Mouse (Mus musculus) MEL (cell line): Measurements from ENCODE around the gene Gm20388.

Experiments used
- CTCF ChIP-seq, 3 experiments: IDR thresholded peaks in 2 of 3; conservative IDR thresholded peaks in 1 of 3; 2 replicates each; pipeline ENCODE4 v1.5.1; 2011 to 2012; ENCODE audit warnings: low read length in 3 of 3, low read depth in 2 of 3, mild to moderate bottlenecking in 2 of 3, improper control_type of control experiment in 1 of 3, inconsistent platforms in 1 of 3, mixed read lengths in 1 of 3, moderate library complexity in 1 of 3; ENCODE audit not compliant: control insufficient read depth in 1 of 3, insufficient read depth in 1 of 3, poor library complexity in 1 of 3, severe bottlenecking in 1 of 3
- ELF1 ChIP-seq: IDR thresholded peaks from 2 replicates; pipeline ENCODE4 v1.6.1; 2014; ENCODE audit warnings: low read depth, mild to moderate bottlenecking, inconsistent platforms, low read length, improper control_type of control experiment, moderate library complexity
- GATA1 ChIP-seq: IDR thresholded peaks from 2 replicates; pipeline ENCODE4 v1.6.1; 2011; ENCODE audit warnings: low read depth, low read length, improper control_type of control experiment
- MXI1 ChIP-seq: IDR thresholded peaks from 2 replicates; pipeline ENCODE4 v1.6.1; 2011; ENCODE audit warnings: mild to moderate bottlenecking, low read depth, low read length, improper control_type of control experiment
- POLR2A ChIP-seq, 2 experiments: IDR thresholded peaks; 2 replicates each; pipeline ENCODE4 v1.6.1; 2011 to 2012; ENCODE audit warnings: low read length in 2 of 2, mild to moderate bottlenecking in 2 of 2, control low read depth in 1 of 2, improper control_type of control experiment in 1 of 2, low read depth in 1 of 2, moderate library complexity in 1 of 2; ENCODE audit not compliant: control insufficient read depth in 1 of 2, insufficient read depth in 1 of 2, poor library complexity in 1 of 2
- POLR2AphosphoS2 ChIP-seq: IDR thresholded peaks from 2 replicates; pipeline ENCODE4 v1.6.1; 2011; ENCODE audit warnings: low read length, improper control_type of control experiment
- TAL1 ChIP-seq: IDR thresholded peaks from 2 replicates; pipeline ENCODE4 v1.6.1; 2012; ENCODE audit warnings: mild to moderate bottlenecking, inconsistent platforms, low read length, moderate library complexity, mixed read lengths
- TBP ChIP-seq: IDR thresholded peaks from 2 replicates; pipeline ENCODE4 v1.8.0; 2011; ENCODE audit warnings: low read depth, low read length, improper control_type of control experiment
- TCF12 ChIP-seq: IDR thresholded peaks from 2 replicates; pipeline ENCODE4 v1.6.1; 2014; ENCODE audit warnings: low read depth, mild to moderate bottlenecking, inconsistent platforms, low read length, improper control_type of control experiment, moderate library complexity
- ZC3H11A ChIP-seq: IDR thresholded peaks from 2 replicates; pipeline ENCODE4 v1.6.1; 2012; ENCODE audit warnings: low read depth, mild to moderate bottlenecking, inconsistent platforms, low read length, improper control_type of control experiment

DNA sequence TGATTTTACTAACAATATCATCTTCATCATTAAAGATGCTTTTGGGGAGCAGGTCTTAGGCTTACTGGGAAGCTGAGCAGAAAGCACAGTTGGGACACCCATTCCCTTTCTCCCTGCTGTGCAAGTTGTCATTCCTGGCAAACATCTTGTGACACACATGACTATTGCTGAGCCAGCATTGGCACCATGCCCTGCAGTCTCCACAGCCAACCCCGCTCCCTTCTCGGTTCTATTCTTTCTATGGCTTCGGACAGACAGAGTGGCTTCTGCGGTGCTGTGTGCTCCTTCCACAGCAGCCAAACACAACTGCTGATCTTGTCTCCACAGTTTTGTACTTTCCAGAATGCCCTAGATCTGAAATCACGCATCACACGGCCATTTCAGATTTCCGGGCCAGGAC lies 1397.1 kb downstream of the Gm20388 start:
- TF ChIP-seq POLR2AphosphoS2: no peak
- no peak for TF ChIP-seq CTCF (IDR thresholded peaks at IDR 0.05 in 2 of 3, conservative IDR thresholded peaks at IDR 0.05 in 1 of 3; ENCODE audit: control insufficient read depth in 1 of 3, insufficient read depth in 1 of 3, low read depth in 2 of 3, low read length in 3 of 3, poor library complexity in 1 of 3, severe bottlenecking in 1 of 3)
- TF ChIP-seq TCF12: no peak
- no peak for TF ChIP-seq ELF1
- no peak for TF ChIP-seq TAL1
- TF ChIP-seq GATA1: no peak
- no peak for TF ChIP-seq MXI1
- TF ChIP-seq ZC3H11A: no peak
- TF ChIP-seq POLR2A (IDR thresholded peaks at IDR 0.05; ENCODE audit: control insufficient read depth in 1 of 2, insufficient read depth in 1 of 2, low read depth in 1 of 2, low read length in 2 of 2, poor library complexity in 1 of 2): no peak
- no peak for TF ChIP-seq TBP
